Mouse (Mus musculus) gonadal fat pad, adult 2 months (tissue): ENCODE data around the gene Ltbr. TPM values are rescaled to one million over a fixed set of nuclear protein-coding genes. Genes with fewer than 3 reads are reported as not detected.
A peak's percentile ranks its signal among the peaks of the same experiment; 100 is the strongest.

Experiments used
- DNase-seq: peaks from one replicate; pipeline ENCODE4 v3.0.0-alpha.2; 2012; ENCODE audit warnings: low read depth
- polyA plus RNA-seq: library from polyadenylated mRNA; depleted of rRNA; stranded (reverse); fragments of >200 nt; gene quantifications from 2 replicates; pipeline ENCODE4 v1.2.3, GENCODE M21; 2012; rRNA removed

Ltbr gene
- 91.9 and 95.1 TPM in 2 replicates for polyA plus RNA-seq

GRCm38 (mm10) chr6:125313546-125314230, at the start of gene Ltbr:
TSS of gene Ltbr (minus strand) at chr6:125313885.
- no peak for DNase-seq

- no peak for DNase-seq
These were observed 49.3 kb upstream of the Ltbr start for GRCm38 (mm10) chr6:125363021-125363420.

GRCm38 (mm10) chr6:125361467-125362291, 48.0 kb upstream of the Ltbr start:
- no peak for DNase-seq

GRCm38 (mm10) chr6:125360846-125361245, 47.2 kb upstream of the Ltbr start:
- no peak for DNase-seq

- no peak for DNase-seq
These were observed 46.3 kb upstream of the Ltbr start for GRCm38 (mm10) chr6:125359999-125360398.

- no peak for DNase-seq
These were observed 43.6 kb upstream of the Ltbr start for GRCm38 (mm10) chr6:125357334-125357733.

GRCm38 (mm10) chr6:125356264-125356663, 42.6 kb upstream of the Ltbr start:
- DNase-seq = no peak

- no peak for DNase-seq
These were observed 41.6 kb upstream of the Ltbr start for GRCm38 (mm10) chr6:125355197-125355741.

- no peak for DNase-seq
These were observed 40.9 kb upstream of the Ltbr start for GRCm38 (mm10) chr6:125354352-125355151.

GRCm38 (mm10) chr6:125353655-125354054, 40.0 kb upstream of the Ltbr start:
- no peak for DNase-seq

GRCm38 (mm10) chr6:125353221-125353620, 39.5 kb upstream of the Ltbr start:
- DNase-seq = no peak

GRCm38 (mm10) chr6:125352811-125353210, 39.1 kb upstream of the Ltbr start:
- no peak for DNase-seq

- no peak for DNase-seq
These were observed 38.3 kb upstream of the Ltbr start for GRCm38 (mm10) chr6:125352046-125352384.

- peak; percentile 88 for DNase-seq
These were observed 37.8 kb upstream of the Ltbr start for GRCm38 (mm10) chr6:125351368-125352045.

- DNase-seq = no peak
These were observed 37.3 kb upstream of the Ltbr start for GRCm38 (mm10) chr6:125350995-125351324.

GRCm38 (mm10) chr6:125350231-125350994, 36.7 kb upstream of the Ltbr start:
- no peak for DNase-seq

GRCm38 (mm10) chr6:125349575-125350230, 36.0 kb upstream of the Ltbr start:
- DNase-seq = no peak

GRCm38 (mm10) chr6:125348721-125349574, 35.3 kb upstream of the Ltbr start, which contains the start of gene Tnfrsf1a:
TSS of gene Tnfrsf1a (plus strand) at chr6:125349362.
- no peak for DNase-seq

- no peak for DNase-seq
These were observed 32.3 kb upstream of the Ltbr start for GRCm38 (mm10) chr6:125346029-125346428.
